Mouse (Mus musculus): ENCODE measurements around the gene Ralgps2. TPM values are rescaled to one million over a fixed set of nuclear protein-coding genes. Genes with fewer than 3 reads are reported as not detected.

Ralgps2 gene
- total and polyA plus RNA-seq, 2 experiments from 2014 or later, result 68.8 to 70.4 TPM

- 92% methylated on average over 1 of the region's 1 CpGs for WGBS
- Histone ChIP-seq H3K4me2 (ENCODE audit: low read depth, low read length, poor library complexity, severe bottlenecking) (no peak overlapping the region), H3K4me3 (ENCODE audit: low read depth, low read length) (no peak overlapping the region), H3K36me3 (ENCODE audit: insufficient read depth, low read length) (peaks cover 30% of the 10 kb centered on the region), H3K4me1 (ENCODE audit: insufficient read depth, low read length) (no peaks in the 10 kb centered on the region), H3K27ac (ENCODE audit: low read depth, low read length) (no peak overlapping the region), H3K27me3 (ENCODE audit: insufficient read depth, low read length) (no peaks in the 10 kb centered on the region), H3K9me3 (ENCODE audit: low read length) (no peaks in the 10 kb centered on the region), H3K9ac (replicated peaks; ENCODE audit: low read length, poor library complexity, severe bottlenecking) (no peak overlapping the region)
- no peak for TF ChIP-seq CTCF (IDR thresholded peaks at IDR 0.05)
- no peak for DNase-seq (ENCODE audit: low spot score)
- no peak for ATAC-seq (ENCODE audit: low FRiP score)
These were observed 120.2 kb downstream of the Ralgps2 start for GRCm38 (mm10) chr1:156819236-156819635.

GRCm38 (mm10) chr1:156813485-156813884 is 125.9 kb downstream of the Ralgps2 start:
- WGBS, result 66% methylated on average over 6 of the region's 6 CpGs
- no peak overlapping the region for H3K9ac ChIP-seq (replicated peaks; ENCODE audit: low read length, poor library complexity, severe bottlenecking)
- H3K27me3 ChIP-seq (ENCODE audit: insufficient read depth, low read length), result no peaks in the 10 kb centered on the region
- no peak overlapping the region for H3K4me3 ChIP-seq (ENCODE audit: low read depth, low read length)
- DNase-seq (ENCODE audit: low spot score) (no peak), ATAC-seq (ENCODE audit: low FRiP score) (no peak)
- H3K4me2 ChIP-seq (ENCODE audit: low read depth, low read length, poor library complexity, severe bottlenecking), result no peak overlapping the region
- TF ChIP-seq CTCF (IDR thresholded peaks at IDR 0.05), result no peak
- peaks cover 32% of the 10 kb centered on the region for H3K36me3 ChIP-seq (ENCODE audit: insufficient read depth, low read length)
- no peak overlapping the region for H3K27ac ChIP-seq (ENCODE audit: low read depth, low read length)
- no peaks in the 10 kb centered on the region for H3K9me3 ChIP-seq (ENCODE audit: low read length)
- H3K4me1 ChIP-seq (ENCODE audit: insufficient read depth, low read length), result no peaks in the 10 kb centered on the region

- no peak for DNase-seq (ENCODE audit: low spot score)
- no peak overlapping the region for H3K4me3 ChIP-seq (ENCODE audit: low read depth, low read length)
- no peaks in the 10 kb centered on the region for H3K9me3 ChIP-seq (ENCODE audit: low read length)
- no peaks in the 10 kb centered on the region for H3K27me3 ChIP-seq (ENCODE audit: insufficient read depth, low read length)
- ATAC-seq (ENCODE audit: low FRiP score), result no peak
- no peak for TF ChIP-seq CTCF (IDR thresholded peaks at IDR 0.05)
- no peak overlapping the region for H3K9ac ChIP-seq (replicated peaks; ENCODE audit: low read length, poor library complexity, severe bottlenecking)
- no peak overlapping the region for H3K4me2 ChIP-seq (ENCODE audit: low read depth, low read length, poor library complexity, severe bottlenecking)
- WGBS, result 79% methylated on average over 8 of the region's 8 CpGs
- H3K27ac ChIP-seq (ENCODE audit: low read depth, low read length), result no peak overlapping the region
- H3K36me3 ChIP-seq (ENCODE audit: insufficient read depth, low read length), result peaks cover 26% of the 10 kb centered on the region
- H3K4me1 ChIP-seq (ENCODE audit: insufficient read depth, low read length), result no peaks in the 10 kb centered on the region
These were observed 126.7 kb downstream of the Ralgps2 start for GRCm38 (mm10) chr1:156812716-156813115.

- WGBS, result 71% methylated on average over 7 of the region's 7 CpGs
- ATAC-seq (ENCODE audit: low FRiP score), result no peak
These were observed 127.5 kb downstream of the Ralgps2 start for GRCm38 (mm10) chr1:156811928-156812327.

GRCm38 (mm10) chr1:156808332-156808731 is 131.1 kb downstream of the Ralgps2 start:
- DNase-seq (ENCODE audit: low spot score) (no peak), ATAC-seq (ENCODE audit: low FRiP score) (no peak)

More at GRCm38 (mm10) chr1:156811928-156812327, 127.5 kb downstream of the Ralgps2 start:
- Histone ChIP-seq H3K9ac (replicated peaks; ENCODE audit: low read length, poor library complexity, severe bottlenecking) (no peak overlapping the region), H3K27ac (ENCODE audit: low read depth, low read length) (no peak overlapping the region), H3K4me3 (ENCODE audit: low read depth, low read length) (no peak overlapping the region), H3K27me3 (ENCODE audit: insufficient read depth, low read length) (no peaks in the 10 kb centered on the region), H3K9me3 (ENCODE audit: low read length) (no peaks in the 10 kb centered on the region), H3K4me1 (ENCODE audit: insufficient read depth, low read length) (no peaks in the 10 kb centered on the region), H3K4me2 (ENCODE audit: low read depth, low read length, poor library complexity, severe bottlenecking) (no peak overlapping the region), H3K36me3 (ENCODE audit: insufficient read depth, low read length) (peaks cover 21% of the 10 kb centered on the region)
- TF ChIP-seq CTCF (IDR thresholded peaks at IDR 0.05), result no peak
- DNase-seq (ENCODE audit: low spot score), result peak; percentile 12

GRCm38 (mm10) chr1:156801276-156801675 is 138.2 kb downstream of the Ralgps2 start:
- no peak for DNase-seq (ENCODE audit: low spot score)
- TF ChIP-seq CTCF (IDR thresholded peaks at IDR 0.05), result no peak
- peaks cover 5% of the 10 kb centered on the region for H3K36me3 ChIP-seq (ENCODE audit: insufficient read depth, low read length)
- H3K4me1 ChIP-seq (ENCODE audit: insufficient read depth, low read length), result no peaks in the 10 kb centered on the region
- 89% methylated on average over 6 of the region's 6 CpGs for WGBS
- H3K27me3 ChIP-seq (ENCODE audit: insufficient read depth, low read length), result no peaks in the 10 kb centered on the region
- no peak overlapping the region for H3K4me3 ChIP-seq (ENCODE audit: low read depth, low read length)
- ATAC-seq (ENCODE audit: low FRiP score), result no peak
- H3K9me3 ChIP-seq (ENCODE audit: low read length), result no peaks in the 10 kb centered on the region
- H3K9ac ChIP-seq (replicated peaks; ENCODE audit: low read length, poor library complexity, severe bottlenecking), result no peak overlapping the region
- H3K4me2 ChIP-seq (ENCODE audit: low read depth, low read length, poor library complexity, severe bottlenecking), result no peak overlapping the region
- no peak overlapping the region for H3K27ac ChIP-seq (ENCODE audit: low read depth, low read length)

More at GRCm38 (mm10) chr1:156808332-156808731, 131.1 kb downstream of the Ralgps2 start:
- no peak overlapping the region for H3K4me2 ChIP-seq (ENCODE audit: low read depth, low read length, poor library complexity, severe bottlenecking)
- no peak overlapping the region for H3K9ac ChIP-seq (replicated peaks; ENCODE audit: low read length, poor library complexity, severe bottlenecking)
- H3K36me3 ChIP-seq (ENCODE audit: insufficient read depth, low read length), result peaks cover 14% of the 10 kb centered on the region
- no peaks in the 10 kb centered on the region for H3K4me1 ChIP-seq (ENCODE audit: insufficient read depth, low read length)
- WGBS, result 64% methylated on average over 10 of the region's 10 CpGs
- no peak overlapping the region for H3K4me3 ChIP-seq (ENCODE audit: low read depth, low read length)
- H3K27me3 ChIP-seq (ENCODE audit: insufficient read depth, low read length), result no peaks in the 10 kb centered on the region
- no peak for TF ChIP-seq CTCF (IDR thresholded peaks at IDR 0.05)
- H3K9me3 ChIP-seq (ENCODE audit: low read length), result no peaks in the 10 kb centered on the region
- H3K27ac ChIP-seq (ENCODE audit: low read depth, low read length), result no peak overlapping the region

All from midbrain, postnatal 0 days (tissue).